Mouse (Mus musculus) forebrain, embryonic 12.5 days (tissue): ENCODE measurements around the gene Slc39a5. TPM values are rescaled to one million over a fixed set of nuclear protein-coding genes. Genes with fewer than 3 reads are reported as not detected.

ENCODE experiments used
- ATAC-seq: fragments of 200-750 bp; cut with Nextera tagmentation; 2 replicates; pipeline ENCODE4 v1.8.0; 2017; ENCODE audit warnings: moderate TSS enrichment; ENCODE audit not compliant: low FRiP score
- H3K27ac ChIP-seq: fragments of 300-500 bp; sonication (generic); 2 replicates; pipeline ENCODE4 v1.5.1; 2016; ENCODE audit warnings: mild to moderate bottlenecking
- H3K27me3 ChIP-seq: fragments of 300-500 bp; sonication (generic); 2 replicates; pipeline ENCODE4 v1.6.1; 2016; ENCODE audit warnings: mild to moderate bottlenecking
- H3K36me3 ChIP-seq: fragments of 300-500 bp; sonication (generic); replicated peaks from 2 replicates; pipeline ENCODE4 v1.6.1; 2016; ENCODE audit warnings: mild to moderate bottlenecking
- H3K4me1 ChIP-seq: fragments of 300-500 bp; sonication (generic); 2 replicates; pipeline ENCODE4 v1.6.1; 2016
- H3K4me2 ChIP-seq: fragments of 300-500 bp; sonication (generic); 2 replicates; pipeline ENCODE4 v1.6.1; 2016; ENCODE audit warnings: mild to moderate bottlenecking, moderate library complexity
- H3K4me3 ChIP-seq: fragments of 300-500 bp; sonication (generic); replicated peaks from 2 replicates; pipeline ENCODE4 v1.5.1; 2016; ENCODE audit warnings: mild to moderate bottlenecking
- H3K9ac ChIP-seq: fragments of 300-500 bp; sonication (generic); 2 replicates; pipeline ENCODE4 v1.6.1; 2016; ENCODE audit warnings: mild to moderate bottlenecking
- H3K9me3 ChIP-seq: fragments of 300-500 bp; sonication (generic); 2 replicates; pipeline ENCODE4 v1.6.1; 2016
- WGBS: fragments of 180-500 bp; shearing (Covaris S2); methylation state at CpG from one replicate; pipeline ENCODE4 v1.1.7; 2016; 5-methylcytosine and 5-hydroxymethylcytosine counted together
- polyA plus RNA-seq: library from polyadenylated mRNA; unstranded; fragments of >200 nt; fragmentation: Nextera tagmentation; extraction: Ambion mirVana; gene quantifications from 2 replicates; pipeline ENCODE4 v1.2.1, GENCODE M21; 2016

Gene Slc39a5
- polyA plus RNA-seq, result not detected in 2 replicates

DNA sequence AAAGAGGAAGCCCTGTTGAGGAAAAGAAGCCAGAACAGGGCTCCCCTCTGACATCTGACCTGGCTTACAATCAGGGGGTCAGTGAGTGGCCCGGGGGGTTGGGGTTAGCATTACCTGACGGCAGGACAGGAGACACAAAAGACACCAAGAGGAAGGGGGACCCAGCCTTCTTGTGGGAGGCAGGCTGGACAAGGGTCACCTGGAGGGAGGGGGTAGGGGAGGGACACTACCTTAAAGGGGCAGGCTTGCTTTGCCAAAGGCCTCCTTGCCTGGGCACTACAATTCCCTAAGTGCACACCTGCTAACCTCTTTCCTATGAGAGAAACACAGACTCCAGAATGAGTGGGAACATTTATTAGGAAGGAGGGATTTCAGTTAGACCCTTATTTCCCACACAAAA lies at the start of gene Slc39a5:
Gene Slc39a5, minus strand, starts transcription at position 174 of the 400 bp plus-strand sequence.
- Histone ChIP-seq H3K9me3 (no peaks in the 10 kb centered on the region), H3K27me3 (no peaks in the 10 kb centered on the region), H3K27ac (no peak within 1 kb of the TSS), H3K4me3 (no peak within 1 kb of the TSS), H3K36me3 (peaks cover 32% of the 10 kb centered on the region), H3K9ac (no peak within 1 kb of the TSS), H3K4me1 (peaks cover 15% of the 10 kb centered on the region; the same call in 1 of the 2 replicates), H3K4me2 (no peak within 1 kb of the TSS)
- no peak for ATAC-seq
- WGBS, result 18% methylated on average over 2 of the region's 2 CpGs

- H3K4me2 ChIP-seq, result no peak overlapping the region
- H3K36me3 ChIP-seq, result peaks cover 20% of the 10 kb centered on the region
- H3K4me1 ChIP-seq, result no peaks in the 10 kb centered on the region
- H3K4me3 ChIP-seq, result no peak overlapping the region
- 91% methylated on average over 4 of the region's 4 CpGs for WGBS
- no peaks in the 10 kb centered on the region for H3K9me3 ChIP-seq
- H3K27ac ChIP-seq, result no peak overlapping the region
- H3K9ac ChIP-seq, result no peak overlapping the region
- ATAC-seq, result no peak
- no peaks in the 10 kb centered on the region; the same call in 1 of the 2 replicates for H3K27me3 ChIP-seq
Measured at GRCm38 (mm10) chr10:128445407-128445806, 44.4 kb upstream of the Slc39a5 start.

- H3K4me1 ChIP-seq, result no peaks in the 10 kb centered on the region
- WGBS, result 82% methylated on average over 6 of the region's 6 CpGs
- no peaks in the 10 kb centered on the region for H3K9me3 ChIP-seq
- H3K4me3 ChIP-seq, result no peak overlapping the region
- no peak overlapping the region for H3K4me2 ChIP-seq
- no peaks in the 10 kb centered on the region; the same call in 1 of the 2 replicates for H3K27me3 ChIP-seq
- ATAC-seq, result no peak
- H3K9ac ChIP-seq, result no peak overlapping the region
- H3K27ac ChIP-seq, result no peak overlapping the region
- peaks cover 30% of the 10 kb centered on the region for H3K36me3 ChIP-seq
Measured at GRCm38 (mm10) chr10:128444354-128444753, 43.3 kb upstream of the Slc39a5 start.

DNA sequence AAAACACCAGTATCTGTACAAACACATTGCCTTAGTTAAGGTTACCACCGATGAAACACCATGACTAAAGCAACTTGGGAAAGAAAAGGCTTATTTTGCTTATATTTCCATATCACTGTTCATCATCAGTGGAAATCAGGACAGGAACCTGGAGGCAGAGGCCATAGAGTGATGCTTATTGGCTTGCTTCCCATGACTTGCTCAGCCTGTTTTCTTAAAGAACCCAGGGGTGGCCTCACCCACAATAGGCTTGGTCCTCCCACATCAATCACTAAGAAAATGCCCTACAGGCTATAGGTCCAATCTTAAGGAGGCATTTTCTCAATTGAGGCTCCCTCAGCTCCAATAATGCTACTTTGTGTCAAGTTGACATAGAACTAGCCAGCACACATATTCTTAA lies 41.7 kb upstream of the Slc39a5 start:
- ATAC-seq, result no peak
- Histone ChIP-seq H3K27me3 (no peaks in the 10 kb centered on the region), H3K27ac (no peak overlapping the region), H3K9me3 (no peaks in the 10 kb centered on the region), H3K36me3 (peaks cover 45% of the 10 kb centered on the region), H3K4me1 (no peaks in the 10 kb centered on the region), H3K9ac (no peak overlapping the region), H3K4me3 (no peak overlapping the region), H3K4me2 (no peak overlapping the region)
- 96% methylated on average over 1 of the region's 1 CpGs for WGBS

GRCm38 (mm10) chr10:128441324-128442119 lies 40.5 kb upstream of the Slc39a5 start:
- no peak overlapping the region for H3K9ac ChIP-seq
- no peaks in the 10 kb centered on the region for H3K27me3 ChIP-seq
- H3K4me1 ChIP-seq, result no peaks in the 10 kb centered on the region
- no peak overlapping the region for H3K4me2 ChIP-seq
- H3K9me3 ChIP-seq, result no peaks in the 10 kb centered on the region
- no peak overlapping the region for H3K4me3 ChIP-seq
- no peak overlapping the region for H3K27ac ChIP-seq
- H3K36me3 ChIP-seq, result peaks cover 57% of the 10 kb centered on the region
- 88% methylated on average over 10 of the region's 10 CpGs for WGBS
- no peak for ATAC-seq

- Histone ChIP-seq H3K9me3 (no peaks in the 10 kb centered on the region), H3K4me2 (no peak overlapping the region), H3K9ac (no peak overlapping the region), H3K36me3 (peaks cover 68% of the 10 kb centered on the region), H3K4me1 (no peaks in the 10 kb centered on the region), H3K27me3 (no peaks in the 10 kb centered on the region), H3K4me3 (no peak overlapping the region), H3K27ac (no peak overlapping the region)
- ATAC-seq, result no peak
- 68% methylated on average over 10 of the region's 10 CpGs for WGBS
Measured at GRCm38 (mm10) chr10:128440407-128440806, 39.4 kb upstream of the Slc39a5 start.

DNA sequence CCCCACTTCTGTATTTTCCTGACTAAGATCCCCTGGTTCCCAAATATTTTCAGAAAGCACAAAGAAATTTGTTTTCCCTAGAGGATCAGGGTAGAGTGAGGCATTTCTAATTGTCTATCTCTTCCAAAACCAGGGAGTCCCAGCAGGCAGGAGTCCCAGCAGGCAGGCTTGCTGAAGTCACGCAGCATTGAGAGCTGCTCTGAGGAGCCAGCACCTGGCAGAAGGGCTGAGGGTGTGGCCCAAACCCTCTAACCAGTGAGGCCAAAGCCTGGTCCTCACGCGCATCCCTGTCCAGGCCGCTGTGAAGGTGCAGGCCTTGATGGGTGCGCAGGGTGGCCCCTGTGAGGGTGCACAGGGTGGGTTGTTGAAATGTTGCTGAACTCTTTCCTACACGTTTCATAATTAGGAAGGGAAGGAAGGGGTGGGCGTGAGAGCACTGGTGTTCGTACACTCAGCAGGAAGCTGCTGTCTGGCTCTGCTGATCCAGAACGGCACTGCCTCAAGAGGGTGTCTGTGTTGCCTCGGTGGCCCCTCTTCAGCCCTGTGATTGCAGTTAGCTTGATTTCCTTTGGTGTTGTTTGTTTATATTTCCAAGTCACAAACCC lies 37.7 kb upstream of the Slc39a5 start:
- Histone ChIP-seq H3K4me1 (no peaks in the 10 kb centered on the region), H3K27ac (no peak overlapping the region), H3K9ac (no peak overlapping the region), H3K4me3 (no peak overlapping the region), H3K36me3 (peaks cover 82% of the 10 kb centered on the region), H3K4me2 (no peak overlapping the region), H3K9me3 (no peaks in the 10 kb centered on the region), H3K27me3 (no peaks in the 10 kb centered on the region)
- ATAC-seq, result no peak
- WGBS, result 86% methylated on average over 10 of the region's 10 CpGs

DNA sequence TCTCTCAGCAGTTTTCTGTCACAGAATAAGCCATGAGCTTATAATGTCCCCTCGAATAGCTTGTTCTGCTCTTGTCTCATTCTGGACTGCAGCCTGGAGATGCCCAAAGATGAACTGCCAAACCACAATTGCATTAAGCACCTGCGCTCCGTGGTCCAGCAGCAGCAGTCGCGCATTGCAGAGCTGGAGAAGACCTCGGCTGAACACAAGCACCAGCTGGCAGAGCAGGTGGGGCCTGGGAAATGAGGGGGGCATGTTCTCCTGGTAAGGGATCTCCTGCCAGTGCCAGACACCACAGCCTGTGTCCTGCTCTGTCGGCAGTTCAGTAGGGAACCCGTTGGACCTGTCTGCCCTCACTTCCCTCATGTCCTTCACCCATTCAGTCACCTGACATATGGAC lies 35.3 kb upstream of the Slc39a5 start:
- Histone ChIP-seq H3K27me3 (no peaks in the 10 kb centered on the region), H3K27ac (no peak overlapping the region), H3K9ac (no peak overlapping the region), H3K36me3 (peaks cover 79% of the 10 kb centered on the region), H3K4me2 (no peak overlapping the region), H3K9me3 (no peaks in the 10 kb centered on the region), H3K4me3 (no peak overlapping the region), H3K4me1 (no peaks in the 10 kb centered on the region)
- ATAC-seq, result no peak
- WGBS, result 97% methylated on average over 8 of the region's 8 CpGs

- H3K4me2 ChIP-seq, result no peak overlapping the region
- H3K36me3 ChIP-seq, result peaks cover 81% of the 10 kb centered on the region
- no peaks in the 10 kb centered on the region for H3K27me3 ChIP-seq
- H3K9me3 ChIP-seq, result no peaks in the 10 kb centered on the region
- H3K4me1 ChIP-seq, result no peaks in the 10 kb centered on the region
- no peak for ATAC-seq
- no peak overlapping the region for H3K27ac ChIP-seq
- 91% methylated on average over 5 of the region's 5 CpGs for WGBS
- H3K9ac ChIP-seq, result no peak overlapping the region
- H3K4me3 ChIP-seq, result no peak overlapping the region
Measured at GRCm38 (mm10) chr10:128435873-128436272, 34.8 kb upstream of the Slc39a5 start.

GRCm38 (mm10) chr10:128435186-128435823 lies 34.3 kb upstream of the Slc39a5 start:
- H3K9me3 ChIP-seq, result no peaks in the 10 kb centered on the region
- no peaks in the 10 kb centered on the region for H3K4me1 ChIP-seq
- WGBS, result 83% methylated on average over 17 of the region's 17 CpGs
- H3K36me3 ChIP-seq, result peaks cover 81% of the 10 kb centered on the region
- no peak overlapping the region for H3K27ac ChIP-seq
- no peaks in the 10 kb centered on the region for H3K27me3 ChIP-seq
- H3K9ac ChIP-seq, result no peak overlapping the region
- no peak for ATAC-seq
- H3K4me2 ChIP-seq, result no peak overlapping the region
- no peak overlapping the region for H3K4me3 ChIP-seq

DNA sequence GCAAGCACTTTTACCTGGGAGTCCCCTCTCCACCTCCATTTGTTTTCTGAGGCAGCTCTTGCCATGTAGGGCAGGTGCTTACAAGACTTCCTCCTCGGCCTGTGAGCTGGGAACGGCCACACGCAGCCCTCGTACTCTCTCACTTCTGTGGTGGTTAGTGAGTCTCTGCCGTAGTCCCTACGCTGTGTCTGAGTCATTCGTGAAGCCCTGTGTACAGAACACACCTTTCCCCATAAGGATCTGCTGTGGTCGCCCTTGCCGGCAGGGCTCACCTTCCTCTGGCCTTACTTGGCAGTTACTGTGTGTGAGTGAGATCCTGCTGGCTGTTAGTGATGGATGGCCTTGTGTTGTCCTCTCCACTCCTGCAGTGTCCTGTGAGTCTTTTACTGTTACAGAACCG lies 33.7 kb upstream of the Slc39a5 start:
- no peaks in the 10 kb centered on the region for H3K27me3 ChIP-seq
- no peak overlapping the region for H3K9ac ChIP-seq
- no peaks in the 10 kb centered on the region for H3K9me3 ChIP-seq
- H3K36me3 ChIP-seq, result peaks cover 81% of the 10 kb centered on the region
- no peak overlapping the region for H3K27ac ChIP-seq
- H3K4me3 ChIP-seq, result no peak overlapping the region
- no peak for ATAC-seq
- no peaks in the 10 kb centered on the region for H3K4me1 ChIP-seq
- H3K4me2 ChIP-seq, result no peak overlapping the region
- WGBS, result 92% methylated on average over 10 of the region's 10 CpGs

- Histone ChIP-seq H3K4me3 (no peak overlapping the region), H3K9ac (no peak overlapping the region), H3K9me3 (no peaks in the 10 kb centered on the region), H3K4me1 (no peaks in the 10 kb centered on the region), H3K27me3 (no peaks in the 10 kb centered on the region), H3K36me3 (peaks cover 82% of the 10 kb centered on the region), H3K4me2 (no peak overlapping the region), H3K27ac (no peak overlapping the region)
- 97% methylated on average over 2 of the region's 2 CpGs for WGBS
- no peak for ATAC-seq
Measured at GRCm38 (mm10) chr10:128433417-128433816, 32.4 kb upstream of the Slc39a5 start.
